Mouse (Mus musculus) lung, adult 2 months (tissue): Measurements from ENCODE around the gene Trap1.

Experiments
- CTCF ChIP-seq: fragments of 200-500 bp; IDR thresholded peaks from 2 replicates; pipeline ENCODE4 v1.5.1; 2011; ENCODE audit warnings: mild to moderate bottlenecking, low read length, control low read depth; ENCODE audit not compliant: insufficient read depth
- POLR2A ChIP-seq: fragments of 200-500 bp; IDR thresholded peaks from 2 replicates; pipeline ENCODE4 v1.6.1; 2011; ENCODE audit warnings: low read depth, mild to moderate bottlenecking, control low read depth, low read length, borderline replicate concordance; ENCODE audit errors: extremely low read depth

- TF ChIP-seq CTCF (no peak), POLR2A (peak; percentile 96)
Observed at GRCm38 (mm10) chr16:4003489-4004398, 73.9 kb downstream of the Trap1 start, which contains the start of gene Slx4.
